Mouse (Mus musculus) adrenal gland, adult 8-10 months (tissue): ENCODE results near the gene Abca5. TPM values are rescaled to one million over a fixed set of nuclear protein-coding genes. Genes with fewer than 3 reads are reported as not detected.

Experiments used
- total RNA-seq, 4 experiments: library from RNA; stranded (reverse); gene quantifications; 2 replicates each; pipeline ENCODE4 v1.2.4; 2022

Gene Abca5
- total RNA-seq, 4 experiments from 2014 or later: 14.9 to 42.9 (median 21.1) TPM

Other genes with a start within 250 kb of the Abca5 start
- gene Abca8a, start 241.7 kb downstream of the Abca5 start, total RNA-seq: 10 to 100 TPM; 38.8 to 88.2 (median 58.5) TPM
- 10 to 100 TPM; 16.4 to 31.7 (median 26.7) TPM for gene Abca9, start 169.5 kb downstream of the Abca5 start, total RNA-seq
- gene Abca6, start 85.9 kb downstream of the Abca5 start, total RNA-seq: 1 to 10 TPM; 2.9 to 6.2 (median 4.0) TPM
- 1 to 10 TPM; 1.7 to 7.9 (median 5.0) TPM for gene Map2k6, start 61.4 kb upstream of the Abca5 start, total RNA-seq